8 mouse cellular contexts compared by ENCODE assay signal in the genomic region with DNA sequence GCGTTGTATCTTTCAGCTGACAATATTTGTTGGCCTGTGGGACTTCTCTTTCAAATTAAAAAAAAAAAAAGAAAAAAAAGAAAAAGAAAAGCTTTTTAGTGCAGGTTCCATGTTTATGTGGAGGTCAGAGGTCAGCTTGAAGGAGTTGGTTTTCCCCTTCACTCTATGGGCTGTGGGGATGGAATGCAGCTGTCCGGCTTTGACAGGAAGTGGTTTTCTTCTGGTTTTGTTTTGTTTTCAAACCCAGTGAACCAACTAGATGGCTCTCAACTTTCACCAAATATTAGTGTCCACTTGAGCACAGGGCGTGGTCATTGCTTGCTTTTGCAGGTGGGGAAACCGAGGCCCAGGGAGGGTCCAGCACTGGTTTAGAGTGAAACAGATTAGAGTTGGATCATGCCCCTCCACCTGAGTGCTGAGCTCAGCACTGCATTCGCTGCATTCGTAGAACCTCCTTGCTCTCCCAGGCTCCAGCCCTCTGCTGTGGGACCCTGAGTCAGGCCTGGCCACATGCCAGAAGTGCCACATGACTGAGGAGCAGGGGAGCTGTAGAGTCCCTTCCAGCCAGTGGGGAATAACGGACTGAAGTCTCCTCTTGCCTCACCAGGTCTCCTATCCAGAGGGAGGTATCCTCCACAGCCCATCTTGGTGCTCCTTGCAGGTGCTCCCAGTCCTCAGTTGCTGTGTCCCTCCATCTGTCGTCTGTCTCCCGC.
A peak's percentile ranks its signal among the peaks of the same experiment; 100 is the strongest.
DNase-seq lines count a peak whose midpoint lies in the region; ATAC-seq and TF ChIP-seq lines count a peak whose summit lies in the region.

No protein-coding gene starts in this region.

- H3K9ac ChIP-seq in hindbrain, embryonic 11.5 days (ENCODE audit: low read depth, low read length): no peak overlapping the region

- H3K4me2 ChIP-seq in hindbrain, embryonic 11.5 days (replicated peaks; ENCODE audit: low read depth, low read length): no peak overlapping the region

- no peaks in the 10 kb centered on the region for H3K9me3 ChIP-seq in hindbrain, embryonic 10.5 days
- no peaks in the 10 kb centered on the region for H3K9me3 ChIP-seq in hindbrain, embryonic 11.5 days (ENCODE audit: control insufficient read depth, low read length)

- no peak for ATAC-seq in hindbrain, embryonic 11.5 days (ENCODE audit: low FRiP score)
- ATAC-seq in hematopoietic stem cell, adult 5-6 weeks (replicated peaks in 1 of 2; ENCODE audit: insufficient read depth in 1 of 2, low FRiP score in 2 of 2, low TSS enrichment in 1 of 2, low read depth in 1 of 2, poor library complexity in 2 of 2, severe bottlenecking in 2 of 2): peak; percentile 40 to 46

- TF ChIP-seq CTCF in brain, embryonic 14.5 days (IDR thresholded peaks at IDR 0.05; ENCODE audit: borderline replicate concordance, extremely low read depth, insufficient read depth, insufficient read length): no peak

- 74% methylated on average over 9 of the region's 9 CpGs for WGBS in hindbrain, embryonic 10.5 days
- 71% methylated on average over 9 of the region's 9 CpGs for WGBS in hindbrain, embryonic 11.5 days

- no peaks in the 10 kb centered on the region for H3K36me3 ChIP-seq in hindbrain, embryonic 10.5 days
- H3K36me3 ChIP-seq in hindbrain, embryonic 11.5 days (ENCODE audit: control insufficient read depth, insufficient read depth, low read length): no peaks in the 10 kb centered on the region

- H3K4me3 ChIP-seq in hindbrain, embryonic 10.5 days: no peak overlapping the region
- H3K4me3 ChIP-seq in hindbrain, embryonic 11.5 days (ENCODE audit: low read depth, low read length): no peak overlapping the region

- peak; percentile 27 for DNase-seq in hindbrain, embryonic 10.5 days (ENCODE audit: low spot score)
- no peak for DNase-seq in hindbrain, embryonic 11.5 days (ENCODE audit: low spot score)
- DNase-seq in A20 (ENCODE audit: low read depth, low spot score): peak; percentile 71
- peak; percentile 62 for DNase-seq in brain, embryonic 14.5 days (ENCODE audit: low read depth)
- DNase-seq in lung, postnatal 10 days: peak; percentile 81
- DNase-seq in thymus, postnatal 14 days: no peak
- DNase-seq in frontal cortex, postnatal 36 days (ENCODE audit: low spot score in 2 of 2): no peak

- H3K27me3 ChIP-seq in hindbrain, embryonic 10.5 days (ENCODE audit: insufficient read depth, poor library complexity, severe bottlenecking): no peaks in the 10 kb centered on the region
- H3K27me3 ChIP-seq in hindbrain, embryonic 11.5 days (ENCODE audit: control insufficient read depth, insufficient read depth, low read length): no peaks in the 10 kb centered on the region

- peaks cover 65% of the 10 kb centered on the region for H3K4me1 ChIP-seq in hindbrain, embryonic 10.5 days (replicated peaks)
- H3K4me1 ChIP-seq in hindbrain, embryonic 11.5 days (replicated peaks; ENCODE audit: control insufficient read depth, insufficient read depth, low read length): peaks cover 5% of the 10 kb centered on the region; the same call in 1 of the 2 replicates

- TF ChIP-seq POLR2A in brain, embryonic 14.5 days (IDR thresholded peaks at IDR 0.05; ENCODE audit: borderline replicate concordance, extremely low read depth, insufficient read depth, insufficient read length, poor library complexity, severe bottlenecking): no peak

- H3K27ac ChIP-seq in hindbrain, embryonic 10.5 days: peak overlapping the region; percentile 10
- H3K27ac ChIP-seq in hindbrain, embryonic 11.5 days (ENCODE audit: low read depth, low read length): no peak overlapping the region

Comparison
In these comparisons a context has a peak if more than half of its experiments do, and no peak if none do; other contexts are left out.
1. DNase-seq: peak in hindbrain, embryonic 10.5 days (single experiment), A20 (single experiment), brain, embryonic 14.5 days (single experiment) and lung, postnatal 10 days (single experiment); none in hindbrain, embryonic 11.5 days (single experiment), thymus, postnatal 14 days (single experiment) and frontal cortex, postnatal 36 days (0 of 2).